25 mouse cellular contexts compared by ENCODE assay signal in genomic region chr6:41526453-41526852, GRCm38 (mm10). TPM values are rescaled to one million over a fixed set of nuclear protein-coding genes. Genes with fewer than 3 reads are reported as not detected.
"Had no signal": no experiment of that assay in that cellular context is flagged by ENCODE, and none has a peak within 500 bp of the region (broad histone marks: within the 10 kb centered on the region; RNA-seq: fewer than 3 reads in every experiment).

No protein-coding gene starts in this region.

- H3K4me1 ChIP-seq: midbrain, embryonic 10.5 days; midbrain, embryonic 12.5 days; neural tube, embryonic 13.5 days; neural tube, embryonic 15.5 days; stomach, embryonic 15.5 days had no signal

- DNase-seq: lung, adult 18-20 months; lung, embryonic 14.5 days; lung, postnatal 10 days; lung, postnatal 4 days; midbrain, embryonic 14.5 days; retina, postnatal 1 day; right cerebral cortex, adult 18-20 months; right cerebral cortex, postnatal 25 days; right cerebral cortex, postnatal 4 days; spleen, adult 18-20 months; thymus, adult 2 months; thymus, postnatal 25 days; thymus, postnatal 4 days had no signal

- H3K9ac ChIP-seq: liver, embryonic 14.5 days; lung, embryonic 14.5 days; midbrain, embryonic 12.5 days; neural tube, embryonic 13.5 days; neural tube, embryonic 15.5 days; stomach, embryonic 15.5 days had no signal

- H3K36me3 ChIP-seq: midbrain, embryonic 10.5 days; midbrain, embryonic 12.5 days; neural tube, embryonic 13.5 days; neural tube, embryonic 15.5 days; stomach, embryonic 15.5 days had no signal

- H3K4me2 ChIP-seq: lung, embryonic 14.5 days; midbrain, embryonic 12.5 days; neural tube, embryonic 13.5 days; neural tube, embryonic 15.5 days; stomach, embryonic 15.5 days had no signal

- ATAC-seq: midbrain, embryonic 16.5 days had no signal

- H3K27ac ChIP-seq: liver, embryonic 14.5 days; midbrain, embryonic 10.5 days; midbrain, embryonic 12.5 days; neural tube, embryonic 13.5 days; neural tube, embryonic 15.5 days; stomach, embryonic 15.5 days; stomach, postnatal 0 days had no signal

- H3K9me3 ChIP-seq: midbrain, embryonic 10.5 days; midbrain, embryonic 12.5 days; neural tube, embryonic 13.5 days; neural tube, embryonic 15.5 days; stomach, embryonic 15.5 days had no signal

- H3K4me3 ChIP-seq: midbrain, embryonic 10.5 days; midbrain, embryonic 12.5 days; myocyte; neural tube, embryonic 13.5 days; neural tube, embryonic 15.5 days; stomach, embryonic 15.5 days had no signal

- H3K27me3 ChIP-seq: midbrain, embryonic 12.5 days; neural tube, embryonic 13.5 days; neural tube, embryonic 15.5 days; stomach, embryonic 15.5 days had no signal

RNA-seq across cellular contexts. Expression of gene Prss2, which starts 4.9 kb away (rescaled TPM):
- total RNA-seq: megakaryocyte-erythroid progenitor cell, adult 5-6 weeks had no signal
- polyA plus RNA-seq: lung, embryonic 14.5 days; lung, embryonic 16.5 days; midbrain, embryonic 10.5 days; midbrain, embryonic 12.5 days; midbrain, embryonic 14.5 days; midbrain, embryonic 16.5 days; neural tube, embryonic 11.5 days; neural tube, embryonic 13.5 days; neural tube, embryonic 15.5 days had no signal
